Mouse (Mus musculus) hindbrain, postnatal 0 days (tissue): ENCODE data around the gene Sertad4. TPM values are rescaled to one million over a fixed set of nuclear protein-coding genes. Genes with fewer than 3 reads are reported as not detected.

Experiments
- ATAC-seq: fragments of 200-750 bp; cut with Nextera tagmentation; 2 replicates; pipeline ENCODE4 v1.8.0; 2017; ENCODE audit warnings: mild to moderate bottlenecking, moderate TSS enrichment, moderate library complexity
- DNase-seq: peaks from one replicate; pipeline ENCODE4 v3.0.0-alpha.2; 2015; ENCODE audit warnings: low spot score
- H3K27ac ChIP-seq: fragments of 300-500 bp; sonication (generic); 2 replicates; pipeline ENCODE4 v1.5.1; 2014; ENCODE audit warnings: mild to moderate bottlenecking
- H3K27me3 ChIP-seq: fragments of 300-500 bp; sonication (generic); 2 replicates; pipeline ENCODE4 v1.6.1; 2014; ENCODE audit warnings: low read length, mixed read lengths; ENCODE audit not compliant: insufficient read depth
- H3K36me3 ChIP-seq: fragments of 300-500 bp; sonication (generic); 2 replicates; pipeline ENCODE4 v1.6.1; 2014; ENCODE audit warnings: low read length, mixed read lengths; ENCODE audit not compliant: insufficient read depth
- H3K4me1 ChIP-seq: fragments of 300-500 bp; sonication (generic); 2 replicates; pipeline ENCODE4 v1.6.1; 2014; ENCODE audit warnings: antibody characterized with exemption, low read length, mixed read lengths; ENCODE audit not compliant: insufficient read depth
- H3K4me2 ChIP-seq: fragments of 300-500 bp; sonication (generic); 2 replicates; pipeline ENCODE4 v1.6.1; 2014; ENCODE audit warnings: low read depth, mild to moderate bottlenecking, low read length, moderate library complexity, mixed read lengths
- H3K4me3 ChIP-seq: fragments of 300-500 bp; sonication (generic); 2 replicates; pipeline ENCODE4 v1.5.1; 2014; ENCODE audit warnings: low read length
- H3K9ac ChIP-seq: fragments of 300-500 bp; sonication (generic); replicated peaks from 2 replicates; pipeline ENCODE4 v1.6.1; 2014; ENCODE audit warnings: mild to moderate bottlenecking, low read length, moderate library complexity, mixed read lengths
- H3K9me3 ChIP-seq: fragments of 300-500 bp; sonication (generic); 2 replicates; pipeline ENCODE4 v1.6.1; 2016; ENCODE audit warnings: low read length, mixed read lengths
- CTCF ChIP-seq: IDR thresholded peaks from 2 replicates; pipeline ENCODE4 v1.5.1; 2016; ENCODE audit warnings: antibody characterized with exemption, control low read depth, low read depth
- WGBS: fragments of 180-500 bp; shearing (Covaris S2); extraction: QIAGEN DNeasy Blood & Tissue Kit; methylation state at CpG from one replicate; pipeline ENCODE4 v1.1.7; 2014; 5-methylcytosine and 5-hydroxymethylcytosine counted together
- polyA plus RNA-seq: library from polyadenylated mRNA; unstranded; fragments of >200 nt; fragmentation: Nextera tagmentation; extraction: Ambion mirVana; gene quantifications from 2 replicates; pipeline ENCODE4 v1.2.1, GENCODE M21; 2015
- total RNA-seq: library from RNA; depleted of rRNA; stranded (reverse); fragments of >200 nt; gene quantifications from 2 replicates; pipeline ENCODE4 v1.2.3, GENCODE M21; 2014

Sertad4 gene
- total and polyA plus RNA-seq, 2 experiments from 2014 or later = 5.3 to 14.2 TPM

DNA sequence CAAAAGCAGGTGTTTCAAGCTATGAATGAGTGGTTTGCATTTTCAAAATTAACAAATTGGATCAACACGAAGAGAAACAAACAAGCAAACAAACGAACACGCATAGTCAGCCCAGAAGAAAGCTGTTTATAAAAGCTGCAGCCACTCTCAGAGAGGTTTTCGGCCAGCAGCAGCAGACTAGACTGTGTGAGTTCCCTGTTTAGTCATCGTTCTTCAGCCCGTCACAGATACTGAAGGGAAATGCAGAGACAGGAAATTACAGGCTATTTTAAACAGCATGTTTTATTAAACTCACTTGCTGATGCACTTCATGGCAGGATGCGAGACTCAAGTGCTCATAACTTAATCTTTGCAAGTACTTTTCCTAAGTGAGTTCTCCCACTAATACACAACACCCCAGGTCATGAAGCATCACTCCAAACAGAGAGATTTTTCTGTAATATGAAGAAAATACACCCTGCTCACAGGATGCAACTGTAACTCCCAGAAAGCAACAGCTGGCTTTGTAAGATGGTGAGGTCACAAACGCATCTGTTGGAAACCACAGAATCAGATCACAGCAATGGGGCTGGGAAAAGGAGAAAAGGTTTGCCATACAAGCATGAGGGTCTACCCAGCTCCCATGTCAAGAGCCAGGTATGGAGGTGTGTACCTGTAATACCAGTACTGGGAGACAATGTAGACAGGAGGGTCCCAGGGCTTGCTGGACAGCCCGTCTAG is 14.3 kb downstream of the Sertad4 start:
- Histone ChIP-seq H3K4me3 (no peak overlapping the region), H3K36me3 (peaks cover 2% of the 10 kb centered on the region; the same call in 1 of the 2 replicates), H3K4me1 (no peaks in the 10 kb centered on the region), H3K27me3 (no peaks in the 10 kb centered on the region), H3K27ac (no peak overlapping the region), H3K4me2 (no peak overlapping the region), H3K9ac (no peak overlapping the region), H3K9me3 (no peaks in the 10 kb centered on the region)
- DNase-seq (no peak), ATAC-seq (no peak)
- no peak for TF ChIP-seq CTCF
- 80% methylated on average over 9 of the region's 9 CpGs for WGBS

DNA sequence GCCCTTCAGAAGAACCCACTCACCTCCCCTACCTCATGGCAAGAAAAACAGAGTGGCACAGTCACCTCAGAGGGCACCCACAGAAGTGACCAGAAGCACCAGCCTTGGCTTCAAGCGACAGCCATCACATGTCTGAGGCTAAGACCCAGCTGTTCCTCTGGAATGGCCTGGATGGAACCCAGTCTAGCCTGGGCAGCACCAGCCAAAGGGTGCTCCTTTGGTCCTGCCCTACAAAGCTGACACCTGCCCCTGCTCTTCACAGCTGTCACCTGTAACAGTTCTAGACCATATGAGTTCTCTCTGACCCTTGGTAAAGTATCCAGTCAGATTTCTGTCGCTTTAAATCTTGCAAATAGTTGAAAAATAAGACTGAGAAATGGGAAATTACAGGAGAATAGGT is 14.9 kb downstream of the Sertad4 start:
- Histone ChIP-seq H3K9me3 (no peaks in the 10 kb centered on the region), H3K4me2 (no peak overlapping the region), H3K9ac (no peak overlapping the region), H3K27ac (no peak overlapping the region), H3K36me3 (no peaks in the 10 kb centered on the region), H3K4me1 (no peaks in the 10 kb centered on the region), H3K27me3 (no peaks in the 10 kb centered on the region), H3K4me3 (no peak overlapping the region)
- WGBS = 82% methylated on average over 2 of the region's 2 CpGs
- no peak for TF ChIP-seq CTCF
- ATAC-seq = no peak
- no peak for DNase-seq

DNA sequence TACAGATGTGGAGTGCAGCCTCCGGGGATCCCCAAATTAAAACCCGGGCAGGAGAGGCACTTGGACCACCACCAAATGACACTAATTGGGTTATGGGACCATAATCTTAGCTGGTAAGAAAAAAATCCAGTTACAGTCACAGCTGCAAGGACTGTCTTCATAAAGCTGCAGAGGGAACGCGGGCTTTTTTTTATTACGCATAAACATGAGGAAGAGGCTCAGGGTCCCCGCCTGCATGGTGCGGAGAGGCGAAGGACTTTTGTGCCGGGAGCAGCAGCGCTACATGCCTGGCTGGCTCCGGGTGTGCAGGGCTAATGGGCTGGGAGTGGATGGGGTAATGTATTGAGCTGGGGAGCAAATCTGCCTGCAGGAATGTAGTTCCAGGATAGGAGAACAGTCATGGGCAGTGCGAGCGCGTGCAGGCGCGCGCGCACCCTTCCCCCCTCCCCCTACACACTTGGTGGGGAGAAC is 20.3 kb downstream of the Sertad4 start:
- H3K27ac ChIP-seq = peak overlapping the region; percentile 81
- no peaks in the 10 kb centered on the region for H3K36me3 ChIP-seq
- peak overlapping the region; percentile 38 for H3K4me3 ChIP-seq
- TF ChIP-seq CTCF = no peak
- peak; percentile 40 for ATAC-seq
- H3K9ac ChIP-seq = peak overlapping the region; percentile 52
- DNase-seq = peak; percentile 63
- H3K9me3 ChIP-seq = no peaks in the 10 kb centered on the region
- peak overlapping the region; percentile 60 for H3K4me2 ChIP-seq
- peaks cover 11% of the 10 kb centered on the region for H3K4me1 ChIP-seq
- WGBS = under 1% methylated on average over 18 of the region's 18 CpGs
- H3K27me3 ChIP-seq = no peaks in the 10 kb centered on the region

DNA sequence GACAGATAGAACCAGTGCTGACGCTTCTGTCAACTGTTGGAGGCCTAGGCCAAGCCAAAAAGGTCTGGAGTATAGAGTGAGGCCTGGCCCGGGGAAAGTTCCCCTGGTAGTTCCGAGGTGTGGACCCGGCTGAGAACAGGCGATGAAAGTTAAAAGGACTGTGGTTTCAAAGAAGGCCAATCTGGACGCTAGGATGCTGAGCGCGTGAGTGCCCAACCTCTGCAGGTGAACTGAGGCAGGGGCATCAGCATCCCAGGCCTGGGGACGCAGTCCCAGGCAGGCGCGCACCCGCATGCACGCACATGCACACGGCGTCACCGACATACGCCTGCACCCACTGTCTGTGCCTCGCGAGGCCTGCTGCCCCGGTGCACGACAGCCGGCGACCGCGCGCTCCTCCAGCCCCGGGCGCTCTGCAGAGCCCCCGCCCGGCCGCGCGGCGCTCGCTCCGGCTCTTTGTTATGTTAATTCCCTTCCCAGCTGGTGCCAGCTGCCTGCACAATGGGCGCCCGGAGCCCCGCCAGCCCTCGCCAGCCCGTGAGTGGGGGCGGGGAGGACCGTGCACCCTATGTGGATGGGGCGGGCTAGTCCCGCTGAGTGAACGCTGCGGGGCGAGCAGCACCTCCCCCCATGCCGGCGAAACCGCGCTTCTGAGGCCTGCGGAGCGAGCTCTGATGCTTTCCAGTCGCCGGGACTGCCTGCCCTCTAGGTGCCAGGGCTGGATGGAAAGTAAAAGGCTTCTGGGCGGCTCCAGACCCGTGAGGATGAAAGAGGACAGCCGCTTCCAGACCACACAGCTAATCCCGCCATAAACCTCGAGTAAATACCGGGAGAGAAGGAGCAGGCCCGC is 21.0 kb downstream of the Sertad4 start:
- Histone ChIP-seq H3K4me3 (peak overlapping the region; percentile 38), H3K27ac (peak overlapping the region; percentile 81), H3K4me1 (peaks cover 11% of the 10 kb centered on the region), H3K9ac (peak overlapping the region; percentile 52), H3K4me2 (peak overlapping the region; percentile 60), H3K9me3 (no peaks in the 10 kb centered on the region), H3K27me3 (no peaks in the 10 kb centered on the region), H3K36me3 (no peaks in the 10 kb centered on the region)
- WGBS = 2% methylated on average over 61 of the region's 63 CpGs
- TF ChIP-seq CTCF = peak; percentile 30
- ATAC-seq = peak; percentile 88
- DNase-seq = peak; percentile 83

DNA sequence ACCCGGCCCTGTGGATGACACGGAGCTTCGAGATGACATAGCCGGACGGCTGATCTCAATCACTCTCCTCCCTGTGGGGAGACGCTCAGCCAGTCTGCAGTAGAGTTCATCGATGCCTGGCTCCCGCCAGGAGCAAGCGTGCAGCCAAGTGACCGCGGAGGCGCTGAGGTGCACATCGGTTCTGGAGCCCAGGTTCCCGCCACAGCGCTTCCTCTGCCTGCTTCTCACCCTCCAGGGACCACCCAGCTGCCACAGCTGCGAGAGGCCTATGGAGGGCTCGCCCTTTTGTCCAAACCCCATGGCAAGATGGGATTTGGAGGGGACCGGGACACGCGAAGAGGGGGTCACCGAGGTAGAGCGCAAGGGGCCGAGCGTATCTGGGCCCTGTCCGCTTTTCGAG is 22.0 kb downstream of the Sertad4 start:
- ATAC-seq (no peak), DNase-seq (no peak)
- no peak for TF ChIP-seq CTCF
- H3K9me3 ChIP-seq = no peaks in the 10 kb centered on the region
- H3K27ac ChIP-seq = no peak overlapping the region
- H3K4me1 ChIP-seq = peaks cover 11% of the 10 kb centered on the region
- H3K36me3 ChIP-seq = no peaks in the 10 kb centered on the region
- no peak overlapping the region for H3K9ac ChIP-seq
- no peak overlapping the region for H3K4me2 ChIP-seq
- H3K27me3 ChIP-seq = no peaks in the 10 kb centered on the region
- 30% methylated on average over 26 of the region's 26 CpGs for WGBS
- H3K4me3 ChIP-seq = no peak overlapping the region

DNA sequence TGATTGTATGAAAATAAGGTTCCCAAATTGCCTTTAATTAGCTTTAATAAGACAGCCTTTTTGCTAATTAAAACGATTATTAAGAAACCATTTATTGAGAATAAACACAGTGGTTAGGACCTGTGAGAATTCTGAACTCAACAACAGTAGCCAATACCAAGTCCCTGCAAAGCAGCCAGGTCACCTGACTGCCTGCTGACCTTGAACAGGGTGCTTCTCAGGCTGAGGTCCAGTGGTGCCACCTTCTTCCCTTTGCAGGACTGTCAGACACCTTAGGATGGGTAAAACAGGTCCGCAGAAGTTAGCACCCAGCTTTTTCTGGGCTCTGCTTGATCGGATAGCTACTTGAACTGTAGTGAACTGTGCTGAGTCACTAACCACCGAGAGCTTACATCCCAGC is 22.5 kb downstream of the Sertad4 start:
- Histone ChIP-seq H3K36me3 (no peaks in the 10 kb centered on the region), H3K4me3 (no peak overlapping the region), H3K27ac (no peak overlapping the region), H3K4me2 (no peak overlapping the region), H3K4me1 (peaks cover 11% of the 10 kb centered on the region), H3K9ac (no peak overlapping the region), H3K9me3 (no peaks in the 10 kb centered on the region), H3K27me3 (no peaks in the 10 kb centered on the region)
- ATAC-seq (no peak), DNase-seq (no peak)
- TF ChIP-seq CTCF = no peak
- WGBS = 50% methylated on average over 4 of the region's 4 CpGs
